Mouse (Mus musculus): Measurements from ENCODE around the gene D11Wsu47e. TPM values are rescaled to one million over a fixed set of nuclear protein-coding genes. Genes with fewer than 3 reads are reported as not detected.

D11Wsu47e gene
- polyA plus RNA-seq, 1 experiment, result 24.3 TPM

GRCm38 (mm10) chr11:113729917-113730316, 45.7 kb downstream of the D11Wsu47e start:
- no peak overlapping the region for H3K27ac ChIP-seq (ENCODE audit: insufficient read depth, low read length)
- peaks cover 25% of the 10 kb centered on the region for H3K36me3 ChIP-seq (ENCODE audit: control insufficient read depth, insufficient read depth, low read length, poor library complexity, severe bottlenecking)
- H3K4me3 ChIP-seq (ENCODE audit: low read depth, low read length), result no peak overlapping the region
- H3K27me3 ChIP-seq (ENCODE audit: control insufficient read depth, insufficient read depth, low read length, poor library complexity, severe bottlenecking), result no peaks in the 10 kb centered on the region
- TF ChIP-seq EP300 (IDR thresholded peaks at IDR 0.05; ENCODE audit: insufficient read depth, low read depth, low read length), result no peak
- TF ChIP-seq CTCF (IDR thresholded peaks at IDR 0.05; ENCODE audit: low read depth, low read length), result no peak
- TF ChIP-seq POLR2A (IDR thresholded peaks at IDR 0.05; ENCODE audit: insufficient read depth, low read length), result no peak
- peaks cover 4% of the 10 kb centered on the region for H3K4me1 ChIP-seq (ENCODE audit: control insufficient read depth, insufficient read depth, low read length)
- no peaks in the 10 kb centered on the region for H3K9me3 ChIP-seq (replicated peaks; ENCODE audit: control insufficient read depth, insufficient read depth, low read length, poor library complexity, severe bottlenecking)
- no peak overlapping the region for H3K9ac ChIP-seq (ENCODE audit: low read depth, poor library complexity, severe bottlenecking)

GRCm38 (mm10) chr11:113730879-113731278, 46.7 kb downstream of the D11Wsu47e start:
- Histone ChIP-seq H3K27me3 (ENCODE audit: control insufficient read depth, insufficient read depth, low read length, poor library complexity, severe bottlenecking) (no peaks in the 10 kb centered on the region), H3K9ac (ENCODE audit: low read depth, poor library complexity, severe bottlenecking) (no peak overlapping the region), H3K9me3 (replicated peaks; ENCODE audit: control insufficient read depth, insufficient read depth, low read length, poor library complexity, severe bottlenecking) (no peaks in the 10 kb centered on the region), H3K36me3 (ENCODE audit: control insufficient read depth, insufficient read depth, low read length, poor library complexity, severe bottlenecking) (peaks cover 25% of the 10 kb centered on the region), H3K4me3 (ENCODE audit: low read depth, low read length) (no peak overlapping the region), H3K4me1 (ENCODE audit: control insufficient read depth, insufficient read depth, low read length) (peaks cover 4% of the 10 kb centered on the region), H3K27ac (ENCODE audit: insufficient read depth, low read length) (no peak overlapping the region)
- no peak for TF ChIP-seq EP300 (IDR thresholded peaks at IDR 0.05; ENCODE audit: insufficient read depth, low read depth, low read length)
- no peak for TF ChIP-seq POLR2A (IDR thresholded peaks at IDR 0.05; ENCODE audit: insufficient read depth, low read length)
- TF ChIP-seq CTCF (IDR thresholded peaks at IDR 0.05; ENCODE audit: low read depth, low read length), result no peak

- H3K9me3 ChIP-seq (replicated peaks; ENCODE audit: control insufficient read depth, insufficient read depth, low read length, poor library complexity, severe bottlenecking), result no peaks in the 10 kb centered on the region
- peaks cover 4% of the 10 kb centered on the region for H3K4me1 ChIP-seq (ENCODE audit: control insufficient read depth, insufficient read depth, low read length)
- no peaks in the 10 kb centered on the region for H3K27me3 ChIP-seq (ENCODE audit: control insufficient read depth, insufficient read depth, low read length, poor library complexity, severe bottlenecking)
- no peak overlapping the region for H3K27ac ChIP-seq (ENCODE audit: insufficient read depth, low read length)
- H3K4me3 ChIP-seq (ENCODE audit: low read depth, low read length), result no peak overlapping the region
- H3K9ac ChIP-seq (ENCODE audit: low read depth, poor library complexity, severe bottlenecking), result no peak overlapping the region
- no peak for TF ChIP-seq EP300 (IDR thresholded peaks at IDR 0.05; ENCODE audit: insufficient read depth, low read depth, low read length)
- peak; percentile 14 for TF ChIP-seq CTCF (IDR thresholded peaks at IDR 0.05; ENCODE audit: low read depth, low read length)
- no peak for TF ChIP-seq POLR2A (IDR thresholded peaks at IDR 0.05; ENCODE audit: insufficient read depth, low read length)
- H3K36me3 ChIP-seq (ENCODE audit: control insufficient read depth, insufficient read depth, low read length, poor library complexity, severe bottlenecking), result peaks cover 24% of the 10 kb centered on the region
These were observed 47.9 kb downstream of the D11Wsu47e start for GRCm38 (mm10) chr11:113731945-113732612.

GRCm38 (mm10) chr11:113733631-113734364, 49.6 kb downstream of the D11Wsu47e start:
- H3K9me3 ChIP-seq (replicated peaks; ENCODE audit: control insufficient read depth, insufficient read depth, low read length, poor library complexity, severe bottlenecking), result no peaks in the 10 kb centered on the region
- H3K27ac ChIP-seq (ENCODE audit: insufficient read depth, low read length), result no peak overlapping the region
- H3K27me3 ChIP-seq (ENCODE audit: control insufficient read depth, insufficient read depth, low read length, poor library complexity, severe bottlenecking), result no peaks in the 10 kb centered on the region
- H3K4me3 ChIP-seq (ENCODE audit: low read depth, low read length), result no peak overlapping the region
- TF ChIP-seq POLR2A (IDR thresholded peaks at IDR 0.05; ENCODE audit: insufficient read depth, low read length), result no peak
- TF ChIP-seq EP300 (IDR thresholded peaks at IDR 0.05; ENCODE audit: insufficient read depth, low read depth, low read length), result no peak
- no peak for TF ChIP-seq CTCF (IDR thresholded peaks at IDR 0.05; ENCODE audit: low read depth, low read length)
- H3K36me3 ChIP-seq (ENCODE audit: control insufficient read depth, insufficient read depth, low read length, poor library complexity, severe bottlenecking), result peaks cover 7% of the 10 kb centered on the region
- peaks cover 6% of the 10 kb centered on the region for H3K4me1 ChIP-seq (ENCODE audit: control insufficient read depth, insufficient read depth, low read length)
- no peak overlapping the region for H3K9ac ChIP-seq (ENCODE audit: low read depth, poor library complexity, severe bottlenecking)

- Histone ChIP-seq H3K27ac (ENCODE audit: insufficient read depth, low read length) (no peak overlapping the region), H3K4me3 (ENCODE audit: low read depth, low read length) (no peak overlapping the region), H3K9ac (ENCODE audit: low read depth, poor library complexity, severe bottlenecking) (no peak overlapping the region), H3K36me3 (ENCODE audit: control insufficient read depth, insufficient read depth, low read length, poor library complexity, severe bottlenecking) (no peaks in the 10 kb centered on the region; the same call in 1 of the 2 replicates), H3K27me3 (ENCODE audit: control insufficient read depth, insufficient read depth, low read length, poor library complexity, severe bottlenecking) (no peaks in the 10 kb centered on the region), H3K4me1 (ENCODE audit: control insufficient read depth, insufficient read depth, low read length) (peaks cover 5% of the 10 kb centered on the region), H3K9me3 (replicated peaks; ENCODE audit: control insufficient read depth, insufficient read depth, low read length, poor library complexity, severe bottlenecking) (no peaks in the 10 kb centered on the region)
- no peak for TF ChIP-seq CTCF (IDR thresholded peaks at IDR 0.05; ENCODE audit: low read depth, low read length)
These were observed 50.9 kb downstream of the D11Wsu47e start for GRCm38 (mm10) chr11:113735151-113735550.
